In the genomic region with DNA sequence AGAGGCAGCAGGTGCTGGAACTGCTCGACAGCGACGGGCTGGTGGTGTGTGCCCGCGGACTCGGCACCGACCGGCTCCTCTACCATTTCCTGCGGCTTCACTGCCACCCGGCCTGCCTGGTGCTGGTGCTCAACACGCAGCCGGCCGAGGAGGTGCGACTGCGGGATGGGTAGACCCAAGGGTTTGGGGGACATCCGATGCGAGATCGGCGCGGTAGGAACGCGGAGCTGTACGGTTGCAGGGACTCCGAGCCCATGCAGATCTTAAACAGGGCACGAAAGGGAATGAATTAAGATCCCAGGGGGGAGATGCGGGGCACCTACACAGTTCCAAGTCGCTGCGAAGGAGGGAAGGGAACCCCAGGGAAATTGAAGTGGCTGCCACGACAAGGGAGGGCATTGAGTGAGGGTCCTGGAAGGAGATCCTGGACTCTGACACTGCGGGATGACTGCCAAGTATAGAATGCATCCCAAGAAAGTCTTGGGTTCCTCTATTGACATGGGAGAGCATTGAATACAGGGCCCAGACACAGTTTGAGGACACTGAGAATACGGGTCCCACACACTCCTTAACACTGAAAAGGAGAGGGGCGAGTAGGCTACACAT, we compare ENCODE assay signal across 8 mouse cellular contexts. TPM values are rescaled to one million over a fixed set of nuclear protein-coding genes. Genes with fewer than 3 reads are reported as not detected.
DNase-seq lines count a peak whose midpoint lies in the region; ATAC-seq and TF ChIP-seq lines count a peak whose summit lies in the region.

No protein-coding gene starts in this region.

- H3K9ac ChIP-seq in lung, embryonic 15.5 days = peak overlapping the region; percentile 78
- peak overlapping the region; percentile 86 for H3K9ac ChIP-seq in neural tube, embryonic 12.5 days

- WGBS in lung, embryonic 15.5 days = under 1% methylated on average over 32 of the region's 32 CpGs
- under 1% methylated on average over 32 of the region's 32 CpGs for WGBS in neural tube, embryonic 12.5 days

- no peak for DNase-seq in lung, postnatal 25 days (ENCODE audit: low spot score)
- DNase-seq in right cerebral cortex, adult 18-20 months = no peak
- no peak for DNase-seq in spleen, postnatal 36 days (ENCODE audit: low spot score in 2 of 2)
- no peak for DNase-seq in embryo, embryonic 9.5 days (ENCODE audit: extremely low spot score)

- H3K27ac ChIP-seq in lung, embryonic 15.5 days = peak overlapping the region; percentile 87
- peak overlapping the region; percentile 41 for H3K27ac ChIP-seq in cortical plate, adult 2 months (ENCODE audit: insufficient read depth, low read length)
- H3K27ac ChIP-seq in neural tube, embryonic 12.5 days = peak overlapping the region; percentile 62

- H3K4me2 ChIP-seq in lung, embryonic 15.5 days = peak overlapping the region; percentile 72
- H3K4me2 ChIP-seq in neural tube, embryonic 12.5 days (replicated peaks) = peak overlapping the region; percentile 74

- TF ChIP-seq POLR2A in cortical plate, adult 2 months (IDR thresholded peaks at IDR 0.05; ENCODE audit: extremely low read depth, insufficient read depth, low read length) = no peak

- TF ChIP-seq CTCF in cortical plate, adult 2 months (IDR thresholded peaks at IDR 0.05; ENCODE audit: extremely low read depth, insufficient read depth, low read length) = no peak

- no peaks in the 10 kb centered on the region for H3K27me3 ChIP-seq in lung, embryonic 15.5 days
- H3K27me3 ChIP-seq in neural tube, embryonic 12.5 days (replicated peaks) = no peaks in the 10 kb centered on the region

- H3K4me1 ChIP-seq in lung, embryonic 15.5 days = peaks cover 7% of the 10 kb centered on the region; the same call in 1 of the 2 replicates
- H3K4me1 ChIP-seq in cortical plate, adult 2 months (ENCODE audit: control insufficient read depth, insufficient read depth, low read length) = peaks cover 4% of the 10 kb centered on the region; the same call in 1 of the 2 replicates
- H3K4me1 ChIP-seq in neural tube, embryonic 12.5 days = peaks cover 9% of the 10 kb centered on the region

- H3K9me3 ChIP-seq in lung, embryonic 15.5 days = no peaks in the 10 kb centered on the region
- H3K9me3 ChIP-seq in neural tube, embryonic 12.5 days = no peaks in the 10 kb centered on the region

- ATAC-seq in lung, embryonic 15.5 days (ENCODE audit: borderline replicate concordance, extremely low read depth, low FRiP score, low TSS enrichment) = peak; percentile 74
- ATAC-seq in inflammation-experienced regulatory T-cells, adult 6 months = peak; percentile 31
- peak; percentile 87 for ATAC-seq in neural tube, embryonic 12.5 days (ENCODE audit: low FRiP score, low read depth)

- peak overlapping the region; percentile 65 for H3K4me3 ChIP-seq in lung, embryonic 15.5 days
- peak overlapping the region; percentile 93 for H3K4me3 ChIP-seq in cortical plate, adult 2 months (ENCODE audit: insufficient read depth, low read length)
- H3K4me3 ChIP-seq in neural tube, embryonic 12.5 days = peak overlapping the region; percentile 73

- H3K36me3 ChIP-seq in lung, embryonic 15.5 days = peaks cover 22% of the 10 kb centered on the region
- peaks cover 11% of the 10 kb centered on the region for H3K36me3 ChIP-seq in neural tube, embryonic 12.5 days

RNA-seq across cellular contexts. Expression of a gene that starts 0.6 kb away (rescaled TPM):
- polyA plus RNA-seq in lung, embryonic 15.5 days (2015; fragmentation: Nextera tagmentation; extraction: Ambion mirVana) = 13.2 and 14.5 TPM in 2 replicates
- polyA plus RNA-seq in cortical plate, adult 2 months (2012; rRNA removed) = 19.9 and 20.1 TPM in 2 replicates
- 10 to 100 TPM; 16.2 to 20.3 (median 16.3) TPM for polyA plus RNA-seq in inflammation-experienced regulatory T-cells, adult 6 months (2017; shearing (Covaris generic))
- 14.8 and 15.6 TPM in 2 replicates for polyA plus RNA-seq in neural tube, embryonic 12.5 days (2016; fragmentation: Nextera tagmentation; extraction: Ambion mirVana)

Comparison
In these comparisons a context has a peak if more than half of its experiments do, and no peak if none do; other contexts are left out.
1. ATAC-seq: peak in every context shown above with its lines; median percentile 87 in neural tube, embryonic 12.5 days; 74 in lung, embryonic 15.5 days; 31 in inflammation-experienced regulatory T-cells, adult 6 months.